Mouse (Mus musculus): ENCODE results near the gene Epm2aip1.

- TF ChIP-seq ZNF384 (IDR thresholded peaks at IDR 0.05; ENCODE audit: low read depth, low read length): no peak
- TF ChIP-seq TAL1 (IDR thresholded peaks at IDR 0.05; ENCODE audit: low read length): no peak
- TF ChIP-seq ZC3H11A (IDR thresholded peaks at IDR 0.05; ENCODE audit: low read depth, low read length): no peak
These were observed 23.6 kb downstream of the Epm2aip1 start for GRCm38 (mm10) chr9:111295323-111295722.

All from MEL (cell line).